Mouse (Mus musculus) liver, postnatal 0 days (tissue): ENCODE results near the gene Slc9b1.

Experiments used
- CTCF ChIP-seq: sonication (generic); IDR thresholded peaks from 2 replicates; pipeline ENCODE4 v1.5.1; 2016; ENCODE audit warnings: antibody characterized with exemption, low read depth
- EP300 ChIP-seq: IDR thresholded peaks from 2 replicates; pipeline ENCODE4 v1.6.1; 2016; ENCODE audit warnings: antibody characterized with exemption, low read depth, mild to moderate bottlenecking

GRCm38 (mm10) chr3:135395085-135395484 is 47.3 kb downstream of the Slc9b1 start:
- TF ChIP-seq CTCF (no peak), EP300 (no peak)
